Mouse (Mus musculus): ENCODE results near the gene Gm11985.

- TF ChIP-seq CTCF (IDR thresholded peaks at IDR 0.05; ENCODE audit: extremely low read depth, insufficient read length, insufficient replicate concordance, low read depth, low read length) (no peak), POLR2A (IDR thresholded peaks at IDR 0.05; ENCODE audit: low read depth, low read length) (no peak)
Measured at GRCm38 (mm10) chr11:7213501-7214341, 25.4 kb upstream of the Gm11985 start, which contains the start of gene Igfbp3.

All from small intestine, adult 2 months (tissue).